Mouse (Mus musculus): ENCODE results near the gene Gm20388.

DNA sequence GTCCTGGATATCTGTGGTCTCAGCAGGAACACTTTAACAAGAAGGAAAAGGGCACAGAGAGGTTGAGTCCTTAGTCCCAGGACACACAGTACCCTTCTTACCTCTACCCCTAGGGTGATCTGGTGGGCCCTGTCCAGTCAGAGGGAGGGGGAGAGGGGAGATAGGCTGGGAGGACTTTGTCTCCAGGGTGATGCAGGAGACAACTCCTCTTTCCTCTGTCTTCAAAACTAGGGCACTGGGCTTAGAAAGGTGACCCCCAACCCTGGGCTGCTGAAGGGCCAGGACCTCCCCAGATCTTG is 316.9 kb downstream of the Gm20388 start:
- TF ChIP-seq CTCF (IDR thresholded peaks at IDR 0.05; ENCODE audit: control insufficient read depth, insufficient read depth, low read length) (no peak), POLR2A (IDR thresholded peaks at IDR 0.05; ENCODE audit: borderline replicate concordance, control insufficient read depth, low read depth, low read length) (no peak)

Data from bone marrow, adult 2 months (tissue).